Mouse (Mus musculus): Measurements from ENCODE around the gene Spop.

Gene Spop

GRCm38 (mm10) chr11:95519299-95519698 is 105.4 kb downstream of the Spop start:
- no peak for DNase-seq (ENCODE audit: low read depth, low spot score)

GRCm38 (mm10) chr11:95519996-95520395 is 106.1 kb downstream of the Spop start:
- no peak for DNase-seq (ENCODE audit: low read depth, low spot score)

GRCm38 (mm10) chr11:95520456-95521072 is 106.7 kb downstream of the Spop start:
- DNase-seq (ENCODE audit: low read depth, low spot score) = peak; percentile 64

GRCm38 (mm10) chr11:95521563-95521962 is 107.7 kb downstream of the Spop start:
- DNase-seq (ENCODE audit: low read depth, low spot score) = peak; percentile 43

- no peak for DNase-seq (ENCODE audit: low read depth, low spot score)
Observed at GRCm38 (mm10) chr11:95527307-95527706, 113.4 kb downstream of the Spop start.

GRCm38 (mm10) chr11:95528231-95528630 is 114.4 kb downstream of the Spop start:
- DNase-seq (ENCODE audit: low read depth, low spot score) = no peak

- DNase-seq (ENCODE audit: low read depth, low spot score) = no peak
Observed at GRCm38 (mm10) chr11:95532353-95533072, 118.6 kb downstream of the Spop start.

GRCm38 (mm10) chr11:95533484-95534160 is 119.7 kb downstream of the Spop start:
- DNase-seq (ENCODE audit: low read depth, low spot score) = peak; percentile 62

GRCm38 (mm10) chr11:95538378-95539104 is 124.7 kb downstream of the Spop start:
- no peak for DNase-seq (ENCODE audit: low read depth, low spot score)

GRCm38 (mm10) chr11:95540637-95541385 is 126.9 kb downstream of the Spop start:
- DNase-seq (ENCODE audit: low read depth, low spot score) = no peak

All from retina, adult 2 months (tissue).